Mouse (Mus musculus): ENCODE results near the gene Cyp4b1. TPM values are rescaled to one million over a fixed set of nuclear protein-coding genes. Genes with fewer than 3 reads are reported as not detected.

Gene Cyp4b1
- under 1 TPM in 1 of 2 experiments, not detected in 1; 0.42 TPM for total RNA-seq (2023)

DNA sequence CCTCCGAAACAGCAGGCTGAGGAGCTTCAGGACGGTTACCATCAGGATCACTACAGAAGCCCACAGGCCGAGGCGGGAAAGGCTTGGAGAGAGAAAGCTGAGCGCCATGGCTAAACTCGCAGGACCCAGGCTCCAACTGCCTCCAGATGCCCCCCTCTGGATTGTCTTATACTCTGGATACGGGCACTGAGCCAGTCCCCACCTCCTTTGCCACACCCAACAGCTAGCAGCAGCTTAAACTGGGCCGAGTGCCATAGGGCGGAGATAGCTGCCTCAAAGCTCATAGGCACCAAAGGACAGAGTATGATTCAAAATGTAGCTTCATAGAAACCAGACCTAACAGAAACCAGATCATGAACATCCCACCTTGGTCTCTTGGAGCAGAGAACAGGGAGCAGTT is at the start of gene Cyp4b1:
Gene Cyp4b1 (minus strand): TSS at position 144 of the 400 bp plus-strand sequence.

DNA sequence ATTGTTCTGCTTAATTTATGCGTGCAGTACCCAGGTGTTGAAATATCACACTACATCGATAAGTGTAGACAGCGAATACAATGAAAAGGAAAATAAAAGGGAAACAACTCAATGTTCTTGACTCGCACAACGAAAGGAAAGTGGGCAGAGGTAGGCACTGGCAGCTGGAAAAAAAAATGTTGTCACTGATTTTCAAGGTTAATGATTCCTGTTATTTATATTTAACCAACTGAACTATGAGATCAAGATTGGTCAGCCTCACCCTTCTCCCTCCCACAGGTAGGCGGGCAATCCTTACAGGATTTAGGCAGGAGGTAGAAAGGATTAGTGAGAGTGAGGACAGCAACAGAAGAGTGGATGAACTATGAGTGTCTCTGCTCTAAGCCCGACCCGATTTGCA is 46.9 kb downstream of the Cyp4b1 start, which contains the start of gene Cyp4a32:
Gene Cyp4a32 (plus strand): TSS at position 359 of the 400 bp plus-strand sequence.

Other genes with a start within 250 kb of the Cyp4b1 start
- not detected for gene Cyp4a12b, start 236.1 kb downstream of the Cyp4b1 start, total RNA-seq (2023)
- gene Cyp4a30b, start 195.1 kb downstream of the Cyp4b1 start, total RNA-seq (2023), result not detected
- gene Cyp4a14, start 151.6 kb downstream of the Cyp4b1 start, total RNA-seq (2023), result not detected
- gene Cyp4a10, start 129.5 kb downstream of the Cyp4b1 start, total RNA-seq (2023), result not detected
- gene Cyp4a31, start 84.1 kb downstream of the Cyp4b1 start, total RNA-seq (2023), result not detected
- gene Cyp4a32, start 46.8 kb downstream of the Cyp4b1 start, total RNA-seq (2023), result not detected
- 10 to 100 TPM; 33.6 to 36.6 TPM for gene Efcab14, start 90.0 kb upstream of the Cyp4b1 start, total RNA-seq (2023)
- not detected for gene Tex38, start 133.3 kb upstream of the Cyp4b1 start, total RNA-seq (2023)
- gene Atpaf1, start 137.1 kb upstream of the Cyp4b1 start, total RNA-seq (2023), result 1 to 10 TPM; 6.8 to 9.7 TPM
- 10 to 100 TPM; 15.1 to 19.0 TPM for gene Mob3c, start 180.4 kb upstream of the Cyp4b1 start, total RNA-seq (2023)
- gene Mknk1, start 191.5 kb upstream of the Cyp4b1 start, total RNA-seq (2023), result 100 to 1,000 TPM; 114 to 134 TPM
- under 1 TPM in 1 of 2 experiments, not detected in 1; 0.42 TPM for gene Kncn, start 236.7 kb upstream of the Cyp4b1 start, total RNA-seq (2023)
- not detected for gene 6430628N08Rik, start 242.9 kb upstream of the Cyp4b1 start, total RNA-seq (2023)

All from neutrophil, adult 59 days (primary cell).